Mouse (Mus musculus): ENCODE measurements around the gene Arhgef6. TPM values are rescaled to one million over a fixed set of nuclear protein-coding genes. Genes with fewer than 3 reads are reported as not detected.

Gene Arhgef6
- 161 TPM for polyA plus RNA-seq (2017; shearing (Covaris generic))

DNA sequence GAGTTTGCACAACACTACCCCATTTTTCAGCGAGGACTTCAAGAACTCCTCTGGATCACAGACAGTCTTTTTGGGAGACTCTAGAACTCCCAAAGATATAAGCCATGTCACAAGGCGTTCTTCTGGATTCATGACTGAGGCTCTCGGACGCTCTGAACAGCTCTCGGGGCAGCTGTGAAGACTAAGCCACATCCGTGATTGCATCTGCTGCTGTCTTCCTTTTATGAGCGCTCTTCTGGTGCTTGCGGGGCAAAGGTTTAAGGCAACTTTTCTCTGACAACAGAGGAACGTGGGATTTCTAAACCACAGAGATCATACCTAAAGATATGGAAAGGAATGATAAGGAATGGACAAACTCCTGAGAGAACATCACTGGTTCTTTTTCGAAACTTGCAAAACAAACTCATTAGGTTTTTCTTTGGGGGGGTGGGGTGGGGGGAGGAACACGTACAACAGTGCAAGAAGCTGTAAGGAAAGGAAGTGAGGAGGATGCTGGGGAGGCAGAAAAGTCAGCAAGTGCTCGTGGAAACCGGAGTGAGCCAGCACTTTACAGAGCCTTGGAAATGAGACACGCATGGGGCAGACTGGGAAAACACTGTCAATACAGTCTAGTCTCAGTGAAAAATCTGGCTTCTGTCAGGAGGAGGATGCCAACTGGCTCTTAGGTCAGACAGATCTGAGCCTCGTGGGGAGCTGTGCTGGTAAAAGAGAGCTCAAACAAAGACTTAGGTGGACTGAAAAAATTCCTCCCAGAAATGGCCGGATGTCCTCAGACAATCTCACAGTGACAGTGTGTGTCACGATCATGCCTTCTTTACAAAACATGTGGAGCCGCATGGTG is at the start of gene Arhgef6:
TSS of gene Arhgef6 (minus strand) at position 359 of the 841 bp plus-strand sequence.

DNA sequence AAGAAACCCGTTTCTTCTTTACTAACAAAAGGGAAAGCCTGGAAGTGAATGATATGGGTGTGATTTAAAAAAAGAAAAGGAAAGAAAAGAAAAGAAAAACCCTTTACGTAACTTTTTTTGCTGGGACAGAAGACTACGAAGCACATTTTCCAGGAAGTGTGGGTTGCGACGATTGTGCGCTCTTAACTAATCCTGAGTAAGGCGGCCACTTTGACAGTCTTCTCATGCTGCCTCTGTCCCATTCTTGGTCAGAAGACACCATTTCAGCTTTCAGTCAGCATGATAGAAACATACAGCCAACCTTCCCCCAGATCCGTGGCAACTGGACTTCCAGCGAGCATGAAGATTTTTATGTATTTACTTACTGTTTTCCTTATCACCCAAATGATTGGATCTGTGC is 126.7 kb downstream of the Arhgef6 start, which contains the start of gene Cd40lg:
TSS of gene Cd40lg (plus strand) at position 268 of the 400 bp plus-strand sequence.

Other genes starting within 250 kb of the Arhgef6 start
- 67.2 TPM for gene Cd40lg, start 126.6 kb downstream of the Arhgef6 start, polyA plus RNA-seq (2017; shearing (Covaris generic))
- 101 TPM for gene Rbmx, start 54.3 kb upstream of the Arhgef6 start, polyA plus RNA-seq (2017; shearing (Covaris generic))
- not detected for gene Gm364, start 70.4 kb upstream of the Arhgef6 start, polyA plus RNA-seq (2017; shearing (Covaris generic))
- not detected for gene Gpr101, start 165.0 kb upstream of the Arhgef6 start, polyA plus RNA-seq (2017; shearing (Covaris generic))